Mouse (Mus musculus): ENCODE measurements around the gene Rell1. TPM values are rescaled to one million over a fixed set of nuclear protein-coding genes. Genes with fewer than 3 reads are reported as not detected.

The Rell1 gene
- total and polyA plus RNA-seq, 2 experiments from 2014 or later, result 3.1 to 7.0 TPM

DNA sequence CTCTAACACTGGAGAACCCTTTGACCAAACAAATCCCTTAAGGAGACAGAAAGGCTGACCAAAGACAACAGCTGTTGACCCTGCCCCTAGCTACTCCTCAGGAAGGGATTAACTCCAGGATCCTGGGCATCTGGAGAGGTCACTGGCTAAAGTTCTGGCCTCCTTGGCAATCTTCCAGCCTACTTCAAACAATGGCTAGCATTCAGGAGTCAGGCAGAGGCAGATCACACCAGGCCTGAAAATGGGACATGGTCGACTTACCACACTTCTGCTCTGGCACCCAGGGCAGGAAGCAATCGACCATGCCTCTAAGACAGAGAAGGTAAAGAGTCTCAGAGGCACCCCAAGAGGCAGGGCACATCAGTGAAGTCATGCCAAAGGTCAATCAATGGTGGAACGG lies 19.5 kb downstream of the Rell1 start:
- ATAC-seq (ENCODE audit: low FRiP score) (no peak), DNase-seq (ENCODE audit: low spot score) (no peak)
- Histone ChIP-seq H3K4me3 (ENCODE audit: low read depth, low read length) (no peak overlapping the region), H3K27ac (ENCODE audit: low read depth, low read length) (no peak overlapping the region), H3K4me2 (ENCODE audit: low read depth, low read length, poor library complexity, severe bottlenecking) (no peak overlapping the region), H3K27me3 (ENCODE audit: insufficient read depth, low read length) (no peaks in the 10 kb centered on the region), H3K4me1 (ENCODE audit: insufficient read depth, low read length) (no peaks in the 10 kb centered on the region), H3K9ac (replicated peaks; ENCODE audit: low read length, poor library complexity, severe bottlenecking) (no peak overlapping the region), H3K36me3 (ENCODE audit: insufficient read depth, low read length) (no peaks in the 10 kb centered on the region), H3K9me3 (ENCODE audit: low read length) (no peaks in the 10 kb centered on the region)
- no peak for TF ChIP-seq CTCF (IDR thresholded peaks at IDR 0.05)
- WGBS, result 15% methylated on average over 3 of the region's 3 CpGs

DNA sequence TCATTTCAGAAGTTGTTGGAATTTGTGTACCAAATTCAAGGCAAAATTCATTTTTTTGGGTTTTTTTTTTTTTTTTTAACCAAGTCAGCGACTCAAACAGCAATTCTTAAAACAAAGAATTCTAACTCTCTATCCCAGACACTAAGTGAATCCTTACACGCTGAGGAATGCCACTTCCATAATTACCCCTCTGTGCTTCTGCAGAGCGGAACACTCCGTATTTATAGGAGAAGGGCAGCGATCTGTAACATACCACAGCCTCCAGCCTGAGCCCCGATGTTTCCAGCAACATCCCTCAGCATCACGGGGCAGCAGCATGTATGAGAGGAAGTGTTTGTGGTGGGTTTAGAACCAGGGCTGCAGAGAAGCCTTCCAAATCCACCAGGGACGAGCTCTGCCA lies 21.2 kb downstream of the Rell1 start:
- Histone ChIP-seq H3K4me3 (ENCODE audit: low read depth, low read length) (no peak overlapping the region), H3K4me1 (ENCODE audit: insufficient read depth, low read length) (no peaks in the 10 kb centered on the region), H3K4me2 (ENCODE audit: low read depth, low read length, poor library complexity, severe bottlenecking) (no peak overlapping the region), H3K27ac (ENCODE audit: low read depth, low read length) (no peak overlapping the region), H3K27me3 (ENCODE audit: insufficient read depth, low read length) (no peaks in the 10 kb centered on the region), H3K36me3 (ENCODE audit: insufficient read depth, low read length) (no peaks in the 10 kb centered on the region), H3K9me3 (ENCODE audit: low read length) (no peaks in the 10 kb centered on the region), H3K9ac (replicated peaks; ENCODE audit: low read length, poor library complexity, severe bottlenecking) (no peak overlapping the region)
- DNase-seq (ENCODE audit: low spot score) (no peak), ATAC-seq (ENCODE audit: low FRiP score) (no peak)
- TF ChIP-seq CTCF (IDR thresholded peaks at IDR 0.05), result no peak
- WGBS, result 55% methylated on average over 8 of the region's 8 CpGs

DNA sequence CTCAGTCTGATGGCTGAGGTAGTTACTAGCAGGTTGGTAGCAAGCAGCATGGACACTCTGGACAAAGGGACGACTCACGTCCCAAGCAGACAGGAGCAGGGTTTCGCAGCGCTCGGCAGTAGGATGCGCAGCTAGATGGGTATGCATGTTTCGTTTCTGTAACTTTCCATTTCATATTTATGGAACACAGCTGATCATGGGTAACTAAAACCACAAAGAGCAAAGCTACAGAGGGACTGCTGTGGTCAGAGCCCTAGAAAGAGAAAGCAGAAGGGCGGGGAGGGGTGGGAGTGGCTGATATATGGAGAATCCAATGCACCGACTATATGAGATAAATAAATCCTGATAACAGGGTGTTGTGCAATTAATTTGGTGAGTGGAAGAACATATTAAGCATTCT lies 25.4 kb downstream of the Rell1 start:
- 92% methylated on average over 9 of the region's 9 CpGs for WGBS
- Histone ChIP-seq H3K4me3 (ENCODE audit: low read depth, low read length) (no peak overlapping the region), H3K4me1 (ENCODE audit: insufficient read depth, low read length) (no peaks in the 10 kb centered on the region), H3K27ac (ENCODE audit: low read depth, low read length) (no peak overlapping the region), H3K9ac (replicated peaks; ENCODE audit: low read length, poor library complexity, severe bottlenecking) (no peak overlapping the region), H3K4me2 (ENCODE audit: low read depth, low read length, poor library complexity, severe bottlenecking) (no peak overlapping the region), H3K27me3 (ENCODE audit: insufficient read depth, low read length) (no peaks in the 10 kb centered on the region), H3K9me3 (ENCODE audit: low read length) (no peaks in the 10 kb centered on the region), H3K36me3 (ENCODE audit: insufficient read depth, low read length) (no peaks in the 10 kb centered on the region)
- DNase-seq (ENCODE audit: low spot score), result no peak
- TF ChIP-seq CTCF (IDR thresholded peaks at IDR 0.05), result no peak
- ATAC-seq (ENCODE audit: low FRiP score), result no peak

DNA sequence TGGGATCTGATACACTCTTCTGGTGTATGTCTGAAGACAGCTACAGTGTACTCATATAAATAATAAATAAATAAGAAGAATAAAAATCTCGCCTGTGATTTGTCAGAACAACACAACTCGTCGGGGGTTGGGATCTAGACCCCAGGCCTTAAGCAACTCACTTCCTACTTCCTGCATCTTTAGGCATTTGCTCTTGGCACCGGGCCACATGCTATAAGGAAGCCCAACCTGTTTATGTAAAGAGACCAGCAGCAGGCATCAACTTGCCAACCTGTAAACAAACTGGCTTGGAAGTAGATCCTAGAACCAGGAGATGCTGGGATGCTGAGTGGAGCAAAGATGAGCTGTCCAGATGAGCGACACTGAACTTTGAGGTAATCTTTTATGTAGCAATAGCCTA lies 26.8 kb downstream of the Rell1 start:
- no peaks in the 10 kb centered on the region for H3K4me1 ChIP-seq (ENCODE audit: insufficient read depth, low read length)
- no peak overlapping the region for H3K9ac ChIP-seq (replicated peaks; ENCODE audit: low read length, poor library complexity, severe bottlenecking)
- H3K27ac ChIP-seq (ENCODE audit: low read depth, low read length), result no peak overlapping the region
- no peak for ATAC-seq (ENCODE audit: low FRiP score)
- no peak for DNase-seq (ENCODE audit: low spot score)
- no peak overlapping the region for H3K4me3 ChIP-seq (ENCODE audit: low read depth, low read length)
- no peaks in the 10 kb centered on the region for H3K27me3 ChIP-seq (ENCODE audit: insufficient read depth, low read length)
- no peaks in the 10 kb centered on the region for H3K9me3 ChIP-seq (ENCODE audit: low read length)
- H3K4me2 ChIP-seq (ENCODE audit: low read depth, low read length, poor library complexity, severe bottlenecking), result no peak overlapping the region
- TF ChIP-seq CTCF (IDR thresholded peaks at IDR 0.05), result no peak
- 85% methylated on average over 5 of the region's 5 CpGs for WGBS
- H3K36me3 ChIP-seq (ENCODE audit: insufficient read depth, low read length), result no peaks in the 10 kb centered on the region

DNA sequence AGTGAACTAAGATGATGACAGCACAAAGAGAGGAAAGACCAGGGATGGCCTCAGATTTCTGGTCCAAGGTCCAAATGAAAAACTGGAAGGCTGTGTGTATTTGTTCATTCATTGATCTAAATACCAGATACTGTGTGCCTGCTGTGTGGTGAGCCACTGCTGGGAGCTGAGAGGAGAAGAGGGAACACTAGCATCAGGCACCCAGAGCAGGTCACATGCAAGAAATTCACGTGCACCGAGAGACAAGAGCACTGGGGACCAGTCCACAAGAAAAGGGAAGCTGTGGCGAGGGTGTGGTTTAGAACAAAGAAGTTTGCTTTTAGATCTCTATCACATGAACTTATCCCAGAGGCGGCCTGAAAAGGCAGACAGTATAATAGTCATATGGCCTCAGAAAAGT lies 30.1 kb downstream of the Rell1 start:
- Histone ChIP-seq H3K9ac (replicated peaks; ENCODE audit: low read length, poor library complexity, severe bottlenecking) (no peak overlapping the region), H3K36me3 (ENCODE audit: insufficient read depth, low read length) (no peaks in the 10 kb centered on the region), H3K27ac (ENCODE audit: low read depth, low read length) (no peak overlapping the region), H3K4me2 (ENCODE audit: low read depth, low read length, poor library complexity, severe bottlenecking) (no peak overlapping the region), H3K27me3 (ENCODE audit: insufficient read depth, low read length) (no peaks in the 10 kb centered on the region), H3K9me3 (ENCODE audit: low read length) (no peaks in the 10 kb centered on the region), H3K4me3 (ENCODE audit: low read depth, low read length) (no peak overlapping the region), H3K4me1 (ENCODE audit: insufficient read depth, low read length) (no peaks in the 10 kb centered on the region)
- no peak for DNase-seq (ENCODE audit: low spot score)
- ATAC-seq (ENCODE audit: low FRiP score), result no peak
- 71% methylated on average over 4 of the region's 4 CpGs for WGBS
- no peak for TF ChIP-seq CTCF (IDR thresholded peaks at IDR 0.05)

DNA sequence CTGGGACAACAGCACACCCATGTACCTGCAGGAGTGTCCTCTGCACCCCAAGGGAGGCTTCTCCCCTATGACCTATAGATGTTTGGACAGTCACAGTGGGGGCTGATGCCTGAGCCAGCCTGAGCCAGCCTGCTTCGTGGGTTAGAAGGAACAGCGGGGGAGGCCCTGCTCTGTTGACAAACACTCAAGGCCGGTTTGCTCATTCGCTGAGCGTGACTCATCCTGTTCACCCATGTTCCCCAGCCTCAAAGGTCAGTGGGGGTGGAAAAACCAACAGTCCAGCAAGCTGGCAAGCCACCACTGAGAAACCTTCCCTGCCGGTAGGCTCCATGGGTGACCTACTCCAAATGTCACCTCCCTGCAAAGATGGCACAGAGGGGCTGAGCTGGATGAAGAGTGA lies 32.0 kb downstream of the Rell1 start:
- WGBS, result 53% methylated on average over 6 of the region's 6 CpGs
- Histone ChIP-seq H3K9ac (replicated peaks; ENCODE audit: low read length, poor library complexity, severe bottlenecking) (no peak overlapping the region), H3K9me3 (ENCODE audit: low read length) (no peaks in the 10 kb centered on the region), H3K27ac (ENCODE audit: low read depth, low read length) (no peak overlapping the region), H3K4me1 (ENCODE audit: insufficient read depth, low read length) (no peaks in the 10 kb centered on the region), H3K36me3 (ENCODE audit: insufficient read depth, low read length) (no peaks in the 10 kb centered on the region), H3K27me3 (ENCODE audit: insufficient read depth, low read length) (no peaks in the 10 kb centered on the region), H3K4me3 (ENCODE audit: low read depth, low read length) (no peak overlapping the region), H3K4me2 (ENCODE audit: low read depth, low read length, poor library complexity, severe bottlenecking) (no peak overlapping the region)
- no peak for DNase-seq (ENCODE audit: low spot score)
- TF ChIP-seq CTCF (IDR thresholded peaks at IDR 0.05), result no peak
- ATAC-seq (ENCODE audit: low FRiP score), result no peak

DNA sequence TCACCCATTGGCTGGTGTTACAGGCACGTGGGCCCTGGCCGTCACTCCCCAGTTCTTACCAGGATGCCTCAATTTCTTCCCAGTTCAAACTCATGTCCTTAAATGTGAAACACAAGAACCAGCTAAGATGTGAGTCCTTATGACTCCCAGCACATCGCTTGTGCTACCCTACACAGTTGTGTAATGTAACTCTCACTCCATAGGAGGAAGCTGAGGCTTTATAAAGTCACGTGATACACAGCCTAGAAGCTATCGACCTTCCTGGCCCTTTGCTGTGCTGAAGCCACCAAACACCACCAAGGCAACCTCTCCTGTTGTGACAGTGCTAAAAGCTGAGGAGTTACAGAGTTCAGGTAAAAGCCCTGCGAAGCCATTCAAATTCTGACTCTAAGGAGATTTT lies 33.1 kb downstream of the Rell1 start:
- no peak overlapping the region for H3K4me3 ChIP-seq (ENCODE audit: low read depth, low read length)
- H3K27ac ChIP-seq (ENCODE audit: low read depth, low read length), result no peak overlapping the region
- H3K4me2 ChIP-seq (ENCODE audit: low read depth, low read length, poor library complexity, severe bottlenecking), result no peak overlapping the region
- H3K9me3 ChIP-seq (ENCODE audit: low read length), result no peaks in the 10 kb centered on the region
- DNase-seq (ENCODE audit: low spot score) (no peak), ATAC-seq (ENCODE audit: low FRiP score) (no peak)
- no peak overlapping the region for H3K9ac ChIP-seq (replicated peaks; ENCODE audit: low read length, poor library complexity, severe bottlenecking)
- H3K27me3 ChIP-seq (ENCODE audit: insufficient read depth, low read length), result no peaks in the 10 kb centered on the region
- H3K4me1 ChIP-seq (ENCODE audit: insufficient read depth, low read length), result no peaks in the 10 kb centered on the region
- no peak for TF ChIP-seq CTCF (IDR thresholded peaks at IDR 0.05)
- H3K36me3 ChIP-seq (ENCODE audit: insufficient read depth, low read length), result no peaks in the 10 kb centered on the region
- 93% methylated on average over 6 of the region's 6 CpGs for WGBS

Measured in midbrain, postnatal 0 days (tissue).